Mouse (Mus musculus): Measurements from ENCODE around the gene Map3k7cl. TPM values are rescaled to one million over a fixed set of nuclear protein-coding genes. Genes with fewer than 3 reads are reported as not detected.
A peak's percentile ranks its signal among the peaks of the same experiment; 100 is the strongest.

Gene Map3k7cl
- polyA plus RNA-seq, 1 experiment from 2014 or later = 0.70 TPM

DNA sequence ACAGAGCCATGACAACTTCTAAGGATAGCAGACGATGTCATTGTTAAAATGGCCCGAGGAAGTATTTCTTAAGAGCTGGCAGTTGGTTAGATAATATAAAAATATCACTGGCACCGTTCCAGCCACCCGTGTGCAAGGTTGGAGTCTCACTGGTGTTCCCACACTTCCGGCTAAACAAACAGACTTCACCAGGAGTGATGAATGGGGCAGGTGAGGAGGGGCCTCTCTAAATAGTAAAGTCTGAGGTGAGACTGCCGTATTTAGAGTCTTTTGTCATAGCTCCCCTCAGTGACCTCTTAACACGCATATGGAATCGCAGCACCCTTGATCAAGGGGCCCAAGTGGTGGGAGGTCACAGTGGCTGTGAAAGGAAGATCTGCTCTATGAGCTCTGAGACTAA lies 3.2 kb downstream of the Map3k7cl start:
- WGBS = 23% methylated on average over 8 of the region's 8 CpGs
- Histone ChIP-seq H3K9ac (ENCODE audit: low read length) (no peak overlapping the region), H3K4me2 (ENCODE audit: low read length) (peak overlapping the region; percentile 25; the same call in 1 of the 2 replicates), H3K4me3 (ENCODE audit: control insufficient read depth in 1 of 2, insufficient read depth in 1 of 2, low read depth in 1 of 2, low read length in 2 of 2) (no peak overlapping the region), H3K9me3 (ENCODE audit: control insufficient read depth, low read length) (no peaks in the 10 kb centered on the region), H3K36me3 (ENCODE audit: control insufficient read depth, insufficient read depth, low read length) (no peaks in the 10 kb centered on the region), H3K27me3 (ENCODE audit: control insufficient read depth, insufficient read depth, low read length) (no peaks in the 10 kb centered on the region), H3K27ac (replicated peaks in 1 of 2; ENCODE audit: control insufficient read depth in 1 of 2, insufficient read depth in 1 of 2, low read depth in 2 of 2, low read length in 2 of 2) (peak overlapping the region in 1 of 2 experiments; percentile 50; a peak in 2 of 4 replicates), H3K4me1 (ENCODE audit: control insufficient read depth in 2 of 2, insufficient read depth in 2 of 2, low read length in 2 of 2) (peaks cover 17 to 25% of the 10 kb centered on the region in 2 experiments)
- ATAC-seq (ENCODE audit: insufficient number of reproducible peaks, insufficient read depth, low FRiP score, low read depth) = no peak

DNA sequence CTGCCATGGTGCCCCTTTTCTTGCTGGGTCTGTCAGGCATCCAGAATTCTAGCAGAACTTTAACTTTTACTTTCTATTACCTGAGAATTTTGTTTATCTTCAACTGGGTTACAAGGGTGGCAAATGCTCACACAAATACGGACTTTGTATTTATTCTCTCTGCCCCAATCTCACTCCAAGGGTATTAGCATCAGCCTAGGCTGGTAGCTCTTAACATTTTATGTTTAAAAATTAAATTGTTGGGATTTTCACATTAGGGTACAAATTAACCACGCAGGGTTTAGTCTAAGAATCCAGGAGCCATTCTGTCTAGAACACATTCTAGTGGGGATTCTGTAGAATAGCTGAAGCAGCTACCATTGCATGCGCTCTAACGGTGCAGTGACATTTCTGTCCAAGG lies 8.4 kb downstream of the Map3k7cl start:
- ATAC-seq (ENCODE audit: insufficient number of reproducible peaks, insufficient read depth, low FRiP score, low read depth) = no peak

DNA sequence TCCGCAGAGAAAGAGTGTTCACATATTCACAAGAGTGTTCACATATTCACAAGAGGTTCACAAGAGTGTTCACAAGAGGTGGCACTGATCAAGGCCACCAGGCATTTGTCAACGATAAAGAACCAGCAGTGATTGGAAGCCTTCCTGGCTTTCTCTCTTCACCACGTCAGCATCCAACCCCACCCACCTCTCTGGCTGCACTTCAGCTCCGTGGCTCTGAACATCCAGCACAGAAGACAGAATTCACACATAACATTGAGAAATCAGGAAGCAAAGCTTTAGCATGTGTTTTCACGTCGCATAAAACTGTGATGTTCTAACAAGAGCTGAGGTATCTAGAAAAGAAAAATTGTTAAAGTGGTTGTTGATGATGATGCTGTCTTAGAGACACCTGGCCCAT lies 10.4 kb downstream of the Map3k7cl start:
- WGBS = 52% methylated on average over 6 of the region's 6 CpGs
- Histone ChIP-seq H3K27me3 (ENCODE audit: control insufficient read depth, insufficient read depth, low read length) (no peaks in the 10 kb centered on the region), H3K9ac (ENCODE audit: low read length) (no peak overlapping the region)

More for the DNA sequence above, 8.4 kb downstream of the Map3k7cl start:
- H3K4me1 ChIP-seq (ENCODE audit: control insufficient read depth in 2 of 2, insufficient read depth in 2 of 2, low read length in 2 of 2) = peaks cover under 1 to 3% of the 10 kb centered on the region in 2 experiments; a peak in 3 of 4 replicates
- no peak overlapping the region for H3K4me3 ChIP-seq (ENCODE audit: control insufficient read depth in 1 of 2, insufficient read depth in 1 of 2, low read depth in 1 of 2, low read length in 2 of 2)
- 80% methylated on average over 4 of the region's 4 CpGs for WGBS
- H3K27ac ChIP-seq (replicated peaks in 1 of 2; ENCODE audit: control insufficient read depth in 1 of 2, insufficient read depth in 1 of 2, low read depth in 2 of 2, low read length in 2 of 2) = no peak overlapping the region
- no peaks in the 10 kb centered on the region for H3K27me3 ChIP-seq (ENCODE audit: control insufficient read depth, insufficient read depth, low read length)
- no peak overlapping the region for H3K9ac ChIP-seq (ENCODE audit: low read length)
- no peaks in the 10 kb centered on the region for H3K36me3 ChIP-seq (ENCODE audit: control insufficient read depth, insufficient read depth, low read length)
- H3K4me2 ChIP-seq (ENCODE audit: low read length) = no peak overlapping the region
- no peaks in the 10 kb centered on the region for H3K9me3 ChIP-seq (ENCODE audit: control insufficient read depth, low read length)

GRCm38 (mm10) chr16:87564564-87564963 lies 11.4 kb downstream of the Map3k7cl start:
- 68% methylated on average over 3 of the region's 3 CpGs for WGBS
- Histone ChIP-seq H3K4me1 (ENCODE audit: control insufficient read depth in 2 of 2, insufficient read depth in 2 of 2, low read length in 2 of 2) (no peaks in the 10 kb centered on the region; a peak in 1 of 4 replicates), H3K4me2 (ENCODE audit: low read length) (no peak overlapping the region), H3K36me3 (ENCODE audit: control insufficient read depth, insufficient read depth, low read length) (no peaks in the 10 kb centered on the region), H3K4me3 (ENCODE audit: control insufficient read depth in 1 of 2, insufficient read depth in 1 of 2, low read depth in 1 of 2, low read length in 2 of 2) (no peak overlapping the region), H3K9me3 (ENCODE audit: control insufficient read depth, low read length) (no peaks in the 10 kb centered on the region), H3K9ac (ENCODE audit: low read length) (no peak overlapping the region), H3K27me3 (ENCODE audit: control insufficient read depth, insufficient read depth, low read length) (no peaks in the 10 kb centered on the region), H3K27ac (replicated peaks in 1 of 2; ENCODE audit: control insufficient read depth in 1 of 2, insufficient read depth in 1 of 2, low read depth in 2 of 2, low read length in 2 of 2) (no peak overlapping the region)
- no peak for ATAC-seq (ENCODE audit: insufficient number of reproducible peaks, insufficient read depth, low FRiP score, low read depth)

More for the DNA sequence above, 10.4 kb downstream of the Map3k7cl start:
- Histone ChIP-seq H3K9me3 (ENCODE audit: control insufficient read depth, low read length) (no peaks in the 10 kb centered on the region), H3K4me3 (ENCODE audit: control insufficient read depth in 1 of 2, insufficient read depth in 1 of 2, low read depth in 1 of 2, low read length in 2 of 2) (no peak overlapping the region), H3K36me3 (ENCODE audit: control insufficient read depth, insufficient read depth, low read length) (no peaks in the 10 kb centered on the region), H3K4me2 (ENCODE audit: low read length) (no peak overlapping the region), H3K4me1 (ENCODE audit: control insufficient read depth in 2 of 2, insufficient read depth in 2 of 2, low read length in 2 of 2) (no peaks in the 10 kb centered on the region; a peak in 1 of 4 replicates), H3K27ac (replicated peaks in 1 of 2; ENCODE audit: control insufficient read depth in 1 of 2, insufficient read depth in 1 of 2, low read depth in 2 of 2, low read length in 2 of 2) (no peak overlapping the region)
- no peak for ATAC-seq (ENCODE audit: insufficient number of reproducible peaks, insufficient read depth, low FRiP score, low read depth)

DNA sequence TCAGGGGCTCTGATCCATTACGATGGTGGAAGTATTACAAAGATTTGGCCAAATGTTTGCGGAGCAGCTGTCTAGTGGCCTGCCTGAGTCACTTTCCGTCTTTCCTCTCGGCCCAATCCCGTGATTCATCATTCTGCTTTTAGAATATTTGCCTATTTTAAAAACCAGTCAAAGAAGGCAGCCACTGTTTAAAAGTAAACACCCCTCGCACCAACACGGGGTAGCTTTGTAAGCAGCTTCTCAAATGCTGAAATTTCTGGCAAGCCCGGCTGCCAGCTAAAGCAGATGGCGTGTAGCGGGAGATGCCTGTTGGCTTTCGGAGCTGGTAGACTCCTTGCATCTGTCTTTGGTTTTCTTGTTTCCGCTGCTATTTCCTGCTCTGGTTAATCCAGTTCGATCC lies 14.4 kb downstream of the Map3k7cl start:
- 78% methylated on average over 13 of the region's 13 CpGs for WGBS
- H3K4me1 ChIP-seq (ENCODE audit: control insufficient read depth in 2 of 2, insufficient read depth in 2 of 2, low read length in 2 of 2) = no peaks in the 10 kb centered on the region; a peak in 1 of 4 replicates
- ATAC-seq (ENCODE audit: insufficient number of reproducible peaks, insufficient read depth, low FRiP score, low read depth) = no peak

GRCm38 (mm10) chr16:87568241-87568640 lies 15.1 kb downstream of the Map3k7cl start:
- H3K27me3 ChIP-seq (ENCODE audit: control insufficient read depth, insufficient read depth, low read length) = no peaks in the 10 kb centered on the region
- H3K9me3 ChIP-seq (ENCODE audit: control insufficient read depth, low read length) = no peaks in the 10 kb centered on the region
- no peak overlapping the region for H3K27ac ChIP-seq (replicated peaks in 1 of 2; ENCODE audit: control insufficient read depth in 1 of 2, insufficient read depth in 1 of 2, low read depth in 2 of 2, low read length in 2 of 2)
- no peak for ATAC-seq (ENCODE audit: insufficient number of reproducible peaks, insufficient read depth, low FRiP score, low read depth)
- H3K4me1 ChIP-seq (ENCODE audit: control insufficient read depth in 2 of 2, insufficient read depth in 2 of 2, low read length in 2 of 2) = no peaks in the 10 kb centered on the region; a peak in 1 of 4 replicates
- no peak overlapping the region for H3K4me2 ChIP-seq (ENCODE audit: low read length)
- no peaks in the 10 kb centered on the region for H3K36me3 ChIP-seq (ENCODE audit: control insufficient read depth, insufficient read depth, low read length)
- no peak overlapping the region for H3K4me3 ChIP-seq (ENCODE audit: control insufficient read depth in 1 of 2, insufficient read depth in 1 of 2, low read depth in 1 of 2, low read length in 2 of 2)
- H3K9ac ChIP-seq (ENCODE audit: low read length) = no peak overlapping the region
- 88% methylated on average over 7 of the region's 7 CpGs for WGBS

More for the DNA sequence above, 14.4 kb downstream of the Map3k7cl start:
- no peaks in the 10 kb centered on the region for H3K27me3 ChIP-seq (ENCODE audit: control insufficient read depth, insufficient read depth, low read length)
- no peak overlapping the region for H3K9ac ChIP-seq (ENCODE audit: low read length)
- H3K4me3 ChIP-seq (ENCODE audit: control insufficient read depth in 1 of 2, insufficient read depth in 1 of 2, low read depth in 1 of 2, low read length in 2 of 2) = no peak overlapping the region
- no peak overlapping the region for H3K27ac ChIP-seq (replicated peaks in 1 of 2; ENCODE audit: control insufficient read depth in 1 of 2, insufficient read depth in 1 of 2, low read depth in 2 of 2, low read length in 2 of 2)
- H3K36me3 ChIP-seq (ENCODE audit: control insufficient read depth, insufficient read depth, low read length) = no peaks in the 10 kb centered on the region
- no peaks in the 10 kb centered on the region for H3K9me3 ChIP-seq (ENCODE audit: control insufficient read depth, low read length)
- H3K4me2 ChIP-seq (ENCODE audit: low read length) = no peak overlapping the region

DNA sequence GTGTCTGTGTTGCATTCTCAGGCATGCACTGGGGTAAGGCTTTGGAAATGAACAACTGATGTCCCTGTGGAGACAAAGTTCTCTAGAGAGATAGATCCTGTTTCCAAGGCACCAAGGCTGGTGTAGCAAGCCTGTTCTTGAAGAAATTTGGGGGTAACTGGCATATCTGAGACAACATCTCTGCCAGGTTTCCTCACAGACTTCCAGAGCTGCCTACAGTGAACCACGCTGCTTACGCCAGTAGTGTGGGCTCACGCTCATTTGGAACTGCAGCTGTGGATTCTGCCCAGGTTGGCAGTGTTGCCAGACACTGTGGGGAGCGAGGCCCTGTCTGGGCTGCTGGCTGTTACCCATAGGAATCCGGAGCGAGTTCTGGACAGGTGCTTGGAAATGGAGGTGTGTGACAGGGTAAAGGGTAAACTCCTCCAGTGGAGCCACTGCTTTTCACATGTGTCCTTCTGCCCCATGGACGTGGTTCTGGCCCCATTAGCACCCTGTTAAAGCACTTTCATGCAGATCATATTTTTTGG lies 16.5 kb downstream of the Map3k7cl start:
- Histone ChIP-seq H3K4me3 (ENCODE audit: control insufficient read depth in 1 of 2, insufficient read depth in 1 of 2, low read depth in 1 of 2, low read length in 2 of 2) (no peak overlapping the region), H3K4me1 (ENCODE audit: control insufficient read depth in 2 of 2, insufficient read depth in 2 of 2, low read length in 2 of 2) (no peaks in the 10 kb centered on the region; a peak in 1 of 4 replicates), H3K9ac (ENCODE audit: low read length) (no peak overlapping the region), H3K9me3 (ENCODE audit: control insufficient read depth, low read length) (no peaks in the 10 kb centered on the region), H3K4me2 (ENCODE audit: low read length) (no peak overlapping the region), H3K27me3 (ENCODE audit: control insufficient read depth, insufficient read depth, low read length) (no peaks in the 10 kb centered on the region), H3K36me3 (ENCODE audit: control insufficient read depth, insufficient read depth, low read length) (no peaks in the 10 kb centered on the region), H3K27ac (replicated peaks in 1 of 2; ENCODE audit: control insufficient read depth in 1 of 2, insufficient read depth in 1 of 2, low read depth in 2 of 2, low read length in 2 of 2) (no peak overlapping the region)
- WGBS = 85% methylated on average over 7 of the region's 7 CpGs
- no peak for ATAC-seq (ENCODE audit: insufficient number of reproducible peaks, insufficient read depth, low FRiP score, low read depth)

- 83% methylated on average over 7 of the region's 7 CpGs for WGBS
Measured at GRCm38 (mm10) chr16:87570334-87570733, 17.2 kb downstream of the Map3k7cl start.

More at GRCm38 (mm10) chr16:87570334-87570733, 17.2 kb downstream of the Map3k7cl start:
- no peaks in the 10 kb centered on the region; a peak in 1 of 4 replicates for H3K4me1 ChIP-seq (ENCODE audit: control insufficient read depth in 2 of 2, insufficient read depth in 2 of 2, low read length in 2 of 2)
- H3K9me3 ChIP-seq (ENCODE audit: control insufficient read depth, low read length) = no peaks in the 10 kb centered on the region
- ATAC-seq (ENCODE audit: insufficient number of reproducible peaks, insufficient read depth, low FRiP score, low read depth) = no peak
- H3K36me3 ChIP-seq (ENCODE audit: control insufficient read depth, insufficient read depth, low read length) = no peaks in the 10 kb centered on the region
- no peak overlapping the region for H3K27ac ChIP-seq (replicated peaks in 1 of 2; ENCODE audit: control insufficient read depth in 1 of 2, insufficient read depth in 1 of 2, low read depth in 2 of 2, low read length in 2 of 2)
- no peak overlapping the region for H3K4me2 ChIP-seq (ENCODE audit: low read length)
- H3K4me3 ChIP-seq (ENCODE audit: control insufficient read depth in 1 of 2, insufficient read depth in 1 of 2, low read depth in 1 of 2, low read length in 2 of 2) = no peak overlapping the region
- no peaks in the 10 kb centered on the region for H3K27me3 ChIP-seq (ENCODE audit: control insufficient read depth, insufficient read depth, low read length)
- H3K9ac ChIP-seq (ENCODE audit: low read length) = no peak overlapping the region

All from heart, embryonic 14.5 days (tissue).